Mouse (Mus musculus): ENCODE measurements around the gene Gga1. TPM values are rescaled to one million over a fixed set of nuclear protein-coding genes. Genes with fewer than 3 reads are reported as not detected.

The Gga1 gene
- polyA plus RNA-seq, 1 experiment, result 55.3 TPM

GRCm38 (mm10) chr15:78914823-78915659 is 38.1 kb downstream of the Gga1 start:
- Histone ChIP-seq H3K27ac (ENCODE audit: control insufficient read depth, insufficient read depth, low read depth, low read length, poor library complexity) (no peak overlapping the region), H3K4me3 (replicated peaks; ENCODE audit: control insufficient read depth, low read depth, low read length) (no peak overlapping the region), H3K4me1 (ENCODE audit: control insufficient read depth, insufficient read depth, low read length) (no peaks in the 10 kb centered on the region; the same call in 1 of the 2 replicates)
- WGBS, result 40% methylated on average over 8 of the region's 8 CpGs
- TF ChIP-seq POLR2A (IDR thresholded peaks at IDR 0.05; ENCODE audit: borderline replicate concordance, control insufficient read depth, low read depth, low read length), result no peak
- TF ChIP-seq CTCF (IDR thresholded peaks at IDR 0.05; ENCODE audit: control insufficient read depth, insufficient read depth, low read length), result no peak

GRCm38 (mm10) chr15:78915660-78916017 is 38.6 kb downstream of the Gga1 start:
- Histone ChIP-seq H3K4me1 (ENCODE audit: control insufficient read depth, insufficient read depth, low read length) (no peaks in the 10 kb centered on the region; the same call in 1 of the 2 replicates), H3K27ac (ENCODE audit: control insufficient read depth, insufficient read depth, low read depth, low read length, poor library complexity) (no peak overlapping the region), H3K4me3 (replicated peaks; ENCODE audit: control insufficient read depth, low read depth, low read length) (no peak overlapping the region)
- WGBS, result 4% methylated on average over 8 of the region's 8 CpGs
- TF ChIP-seq POLR2A (IDR thresholded peaks at IDR 0.05; ENCODE audit: borderline replicate concordance, control insufficient read depth, low read depth, low read length), result no peak
- TF ChIP-seq CTCF (IDR thresholded peaks at IDR 0.05; ENCODE audit: control insufficient read depth, insufficient read depth, low read length), result peak; percentile 96

- Histone ChIP-seq H3K4me1 (ENCODE audit: control insufficient read depth, insufficient read depth, low read length) (no peaks in the 10 kb centered on the region; the same call in 1 of the 2 replicates), H3K27ac (ENCODE audit: control insufficient read depth, insufficient read depth, low read depth, low read length, poor library complexity) (no peak overlapping the region), H3K4me3 (replicated peaks; ENCODE audit: control insufficient read depth, low read depth, low read length) (no peak overlapping the region)
- no peak for TF ChIP-seq POLR2A (IDR thresholded peaks at IDR 0.05; ENCODE audit: borderline replicate concordance, control insufficient read depth, low read depth, low read length)
- no peak for TF ChIP-seq CTCF (IDR thresholded peaks at IDR 0.05; ENCODE audit: control insufficient read depth, insufficient read depth, low read length)
- 67% methylated on average over 12 of the region's 12 CpGs for WGBS
These were observed 39.2 kb downstream of the Gga1 start for GRCm38 (mm10) chr15:78916052-78916826.

GRCm38 (mm10) chr15:78918126-78918525 is 41.1 kb downstream of the Gga1 start:
- Histone ChIP-seq H3K4me1 (ENCODE audit: control insufficient read depth, insufficient read depth, low read length) (peaks cover 3% of the 10 kb centered on the region), H3K4me3 (replicated peaks; ENCODE audit: control insufficient read depth, low read depth, low read length) (no peak overlapping the region), H3K27ac (ENCODE audit: control insufficient read depth, insufficient read depth, low read depth, low read length, poor library complexity) (no peak overlapping the region)
- TF ChIP-seq POLR2A (IDR thresholded peaks at IDR 0.05; ENCODE audit: borderline replicate concordance, control insufficient read depth, low read depth, low read length) (no peak), CTCF (IDR thresholded peaks at IDR 0.05; ENCODE audit: control insufficient read depth, insufficient read depth, low read length) (no peak)
- WGBS, result 90% methylated on average over 23 of the region's 23 CpGs

GRCm38 (mm10) chr15:78919914-78920313 is 42.9 kb downstream of the Gga1 start:
- H3K27ac ChIP-seq (ENCODE audit: control insufficient read depth, insufficient read depth, low read depth, low read length, poor library complexity), result no peak overlapping the region
- H3K4me1 ChIP-seq (ENCODE audit: control insufficient read depth, insufficient read depth, low read length), result peaks cover 9% of the 10 kb centered on the region
- no peak overlapping the region for H3K4me3 ChIP-seq (replicated peaks; ENCODE audit: control insufficient read depth, low read depth, low read length)
- TF ChIP-seq CTCF (IDR thresholded peaks at IDR 0.05; ENCODE audit: control insufficient read depth, insufficient read depth, low read length), result no peak
- no peak for TF ChIP-seq POLR2A (IDR thresholded peaks at IDR 0.05; ENCODE audit: borderline replicate concordance, control insufficient read depth, low read depth, low read length)
- 85% methylated on average over 12 of the region's 12 CpGs for WGBS

DNA sequence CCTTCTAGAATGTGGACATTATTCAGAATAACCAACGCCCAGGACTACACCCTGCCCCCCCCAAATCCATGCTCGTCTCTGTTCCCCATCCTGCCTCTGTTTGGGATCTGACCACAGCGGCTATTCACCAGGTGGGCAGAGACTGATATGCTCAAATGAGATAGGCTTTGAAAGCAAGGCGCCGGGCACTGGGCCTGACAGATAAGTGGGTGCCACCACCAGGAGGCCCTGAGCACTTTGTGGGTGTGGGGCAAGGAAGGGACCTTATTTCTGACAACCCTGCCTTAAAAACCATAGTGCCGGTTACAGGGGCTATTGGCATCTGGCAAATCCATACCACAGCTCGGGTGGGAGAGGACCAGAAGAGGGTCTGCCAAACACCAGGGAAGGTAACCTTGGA is 45.7 kb downstream of the Gga1 start:
- TF ChIP-seq CTCF (IDR thresholded peaks at IDR 0.05; ENCODE audit: control insufficient read depth, insufficient read depth, low read length), result no peak
- no peak for TF ChIP-seq POLR2A (IDR thresholded peaks at IDR 0.05; ENCODE audit: borderline replicate concordance, control insufficient read depth, low read depth, low read length)
- no peak overlapping the region for H3K4me3 ChIP-seq (replicated peaks; ENCODE audit: control insufficient read depth, low read depth, low read length)
- peaks cover 10% of the 10 kb centered on the region for H3K4me1 ChIP-seq (ENCODE audit: control insufficient read depth, insufficient read depth, low read length)
- H3K27ac ChIP-seq (ENCODE audit: control insufficient read depth, insufficient read depth, low read depth, low read length, poor library complexity), result peak overlapping the region; percentile 74
- 22% methylated on average over 7 of the region's 7 CpGs for WGBS

DNA sequence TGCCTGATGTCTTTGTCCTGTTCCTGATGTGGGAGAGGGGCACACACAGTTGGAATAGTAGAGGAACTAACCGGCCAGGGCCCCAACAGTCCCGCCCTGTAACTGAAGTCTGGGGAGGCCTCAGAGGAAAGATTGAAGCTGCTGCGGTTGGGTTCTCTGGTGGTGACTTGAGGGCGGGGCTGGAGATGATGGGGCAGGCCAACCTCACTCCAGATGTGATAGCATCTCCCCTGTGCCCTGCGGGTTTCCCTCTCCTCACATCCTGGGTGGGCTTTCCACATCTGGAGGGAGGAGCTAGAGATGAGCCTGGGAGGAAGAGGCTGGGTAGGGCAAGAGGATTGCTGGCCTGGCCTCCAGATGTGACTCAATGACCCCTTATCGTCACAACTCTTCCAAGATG is 46.6 kb downstream of the Gga1 start:
- Histone ChIP-seq H3K4me1 (ENCODE audit: control insufficient read depth, insufficient read depth, low read length) (peaks cover 10% of the 10 kb centered on the region), H3K27ac (ENCODE audit: control insufficient read depth, insufficient read depth, low read depth, low read length, poor library complexity) (peak overlapping the region; percentile 74), H3K4me3 (replicated peaks; ENCODE audit: control insufficient read depth, low read depth, low read length) (no peak overlapping the region)
- 7% methylated on average over 6 of the region's 6 CpGs for WGBS
- TF ChIP-seq CTCF (IDR thresholded peaks at IDR 0.05; ENCODE audit: control insufficient read depth, insufficient read depth, low read length), result no peak
- TF ChIP-seq POLR2A (IDR thresholded peaks at IDR 0.05; ENCODE audit: borderline replicate concordance, control insufficient read depth, low read depth, low read length), result 0 out of 2 replicates have a peak, but pooled peaks have one; percentile 24

GRCm38 (mm10) chr15:78925129-78925528 is 48.1 kb downstream of the Gga1 start:
- TF ChIP-seq CTCF (IDR thresholded peaks at IDR 0.05; ENCODE audit: control insufficient read depth, insufficient read depth, low read length), result no peak
- no peak for TF ChIP-seq POLR2A (IDR thresholded peaks at IDR 0.05; ENCODE audit: borderline replicate concordance, control insufficient read depth, low read depth, low read length)
- Histone ChIP-seq H3K27ac (ENCODE audit: control insufficient read depth, insufficient read depth, low read depth, low read length, poor library complexity) (no peak overlapping the region), H3K4me1 (ENCODE audit: control insufficient read depth, insufficient read depth, low read length) (peaks cover 10% of the 10 kb centered on the region), H3K4me3 (replicated peaks; ENCODE audit: control insufficient read depth, low read depth, low read length) (no peak overlapping the region)
- 70% methylated on average over 8 of the region's 8 CpGs for WGBS
